Mouse (Mus musculus): ENCODE data around the gene Araf.

DNA sequence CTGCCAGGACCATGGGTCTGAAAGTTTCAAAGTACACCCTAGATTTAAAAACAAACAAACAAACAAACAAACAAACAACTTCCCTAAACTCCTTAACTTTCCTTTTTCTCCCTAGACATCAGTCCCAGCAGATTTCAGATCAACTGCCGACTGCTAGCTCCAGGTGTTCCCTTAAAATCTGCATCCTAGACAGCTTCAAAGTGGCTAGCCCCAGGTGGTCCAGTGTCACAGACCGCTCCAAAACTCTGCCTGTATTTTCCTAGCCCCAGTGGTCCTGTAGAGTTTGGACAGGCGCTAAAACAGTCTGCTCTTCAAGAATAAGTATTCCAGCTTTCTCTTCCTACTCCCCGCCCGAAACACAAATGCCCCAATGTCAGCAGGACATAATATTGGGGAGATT, 3.4 kb upstream of the Araf start:
- TF ChIP-seq CTCF (IDR thresholded peaks at IDR 0.05; ENCODE audit: low read depth, low read length) (no peak), TAL1 (conservative IDR thresholded peaks at IDR 0.05; ENCODE audit: low read depth, low read length) (no peak)

Data from G1E (cell line).